In the genomic region with DNA sequence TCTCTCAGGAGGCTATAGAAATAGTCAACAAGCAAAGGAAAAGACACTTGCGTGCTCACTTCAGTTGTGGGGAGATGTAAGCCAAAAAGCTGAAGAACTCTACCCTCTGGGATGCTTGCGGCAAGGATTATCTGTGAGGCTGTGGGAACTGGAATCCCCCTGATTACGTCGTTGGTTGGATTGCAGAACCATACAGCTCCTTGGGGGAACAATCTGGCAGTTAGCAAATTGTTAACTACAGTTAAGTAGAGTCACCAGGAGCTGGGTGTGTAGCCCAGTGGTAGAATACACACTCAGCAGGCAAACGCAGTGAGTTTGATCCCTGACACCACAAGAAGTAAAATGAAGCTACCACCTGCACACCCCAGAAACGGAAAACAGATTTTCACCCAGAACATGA, we compare ENCODE assay signal across 29 mouse cellular contexts. TPM values are rescaled to one million over a fixed set of nuclear protein-coding genes. Genes with fewer than 3 reads are reported as not detected.
DNase-seq lines count a peak whose midpoint lies in the region; ATAC-seq and TF ChIP-seq lines count a peak whose summit lies in the region.
"Had no signal": no experiment of that assay in that cellular context is flagged by ENCODE, and none has a peak within 500 bp of the region (broad histone marks: within the 10 kb centered on the region; RNA-seq: fewer than 3 reads in every experiment).

No protein-coding gene starts in this region.

- DNase-seq in gastrocnemius, postnatal 25 days = peak; percentile 14
- DNase-seq in gastrocnemius, adult 2 months = no peak
- DNase-seq in heart, adult 8-10 months (ENCODE audit: low spot score) = peak; percentile 49
- DNase-seq in heart, postnatal 14 days = no peak
- peak; percentile 67 for DNase-seq in MEL (ENCODE audit: low read depth, low spot score)
- peak; percentile 61 for DNase-seq in NIH3T3 (ENCODE audit: low read depth)
- DNase-seq in adrenal gland, postnatal 14 days = no peak
- no peak for DNase-seq in midbrain, embryonic 14.5 days
- DNase-seq: adrenal gland, adult 2 months; adrenal gland, postnatal 25 days; cerebellum, adult 11-12 months; cerebellum, adult 8-10 months; cerebellum, postnatal 10 days; cerebellum, postnatal 36 days; embryo, embryonic 11 days; gastrocnemius, postnatal 14 days; kidney, adult 2 months had no signal

- peaks cover 0 to 25% of the 10 kb centered on the region in 2 experiments; a peak in 2 of 4 replicates for H3K36me3 ChIP-seq in MEL (ENCODE audit: control insufficient read depth in 1 of 2, insufficient read depth in 2 of 2, low read length in 2 of 2)
- no peaks in the 10 kb centered on the region for H3K36me3 ChIP-seq in midbrain, embryonic 14.5 days (ENCODE audit: control insufficient read depth, insufficient read depth, low read length)
- H3K36me3 ChIP-seq: embryonic facial prominence, embryonic 15.5 days; forebrain, embryonic 12.5 days; forebrain, embryonic 15.5 days; hindbrain, embryonic 12.5 days; hindbrain, embryonic 15.5 days had no signal

- intact Hi-C loops in gastrocnemius, adult 2 months (cut with DNase I) = no loop called here
- intact Hi-C loops in heart, postnatal 14 days (cut with DNase I) = no loop called here

- 71% methylated on average over 6 of the region's 6 CpGs for WGBS in midbrain, embryonic 14.5 days

- H3K79me2 ChIP-seq in MEL (ENCODE audit: control insufficient read depth, insufficient read depth, low read length, poor library complexity) = no peaks in the 10 kb centered on the region

- no peak overlapping the region for H3K27ac ChIP-seq in gastrocnemius, adult 2 months
- H3K27ac ChIP-seq in MEL (ENCODE audit: control insufficient read depth, low read depth, low read length) = peak overlapping the region; percentile 98
- no peak overlapping the region for H3K27ac ChIP-seq in midbrain, embryonic 14.5 days (replicated peaks; ENCODE audit: low read depth, low read length)
- H3K27ac ChIP-seq: embryonic facial prominence, embryonic 15.5 days; forebrain, embryonic 12.5 days; forebrain, embryonic 15.5 days; hindbrain, embryonic 12.5 days; hindbrain, embryonic 15.5 days had no signal

- peak overlapping the region; percentile 62 for H3K9ac ChIP-seq in MEL (ENCODE audit: control insufficient read depth, low read depth, low read length, poor library complexity, severe bottlenecking)
- H3K9ac ChIP-seq in midbrain, embryonic 14.5 days (replicated peaks; ENCODE audit: low read length) = no peak overlapping the region
- H3K9ac ChIP-seq: embryonic facial prominence, embryonic 15.5 days; forebrain, embryonic 12.5 days; forebrain, embryonic 15.5 days; hindbrain, embryonic 12.5 days; hindbrain, embryonic 15.5 days had no signal

- no peak for TF ChIP-seq POLR2A in MEL (IDR thresholded peaks at IDR 0.05; ENCODE audit: control insufficient read depth in 1 of 2, insufficient read depth in 1 of 2, low read depth in 1 of 2, low read length in 2 of 2, poor library complexity in 1 of 2)

- H3K4me3 ChIP-seq in gastrocnemius, adult 2 months = no peak overlapping the region
- peak overlapping the region; percentile 35 to 40; a peak in 3 of 4 replicates for H3K4me3 ChIP-seq in MEL (ENCODE audit: control insufficient read depth in 1 of 2, insufficient read depth in 1 of 2, low read depth in 2 of 2, low read length in 2 of 2)
- H3K4me3 ChIP-seq in midbrain, embryonic 14.5 days (replicated peaks; ENCODE audit: low read depth, low read length) = no peak overlapping the region
- H3K4me3 ChIP-seq: embryonic facial prominence, embryonic 15.5 days; erythroblast, embryonic 14.5 days; forebrain, embryonic 12.5 days; forebrain, embryonic 15.5 days; hindbrain, embryonic 12.5 days; hindbrain, embryonic 15.5 days had no signal

- H3K4me1 ChIP-seq in MEL (ENCODE audit: control insufficient read depth in 1 of 2, insufficient read depth in 2 of 2, low read length in 2 of 2) = peaks cover 3 to 48% of the 10 kb centered on the region in 2 experiments
- peaks cover 3% of the 10 kb centered on the region; the same call in 1 of the 2 replicates for H3K4me1 ChIP-seq in midbrain, embryonic 14.5 days (ENCODE audit: control insufficient read depth, insufficient read depth, low read length)

- TF ChIP-seq EP300 in MEL (IDR thresholded peaks at IDR 0.05; ENCODE audit: low read depth in 1 of 2, low read length in 2 of 2) = peak in 1 of 2 experiments; percentile 58; a peak in 2 of 4 replicates

- no peak for ATAC-seq in midbrain, embryonic 14.5 days (ENCODE audit: low FRiP score, low TSS enrichment)
- ATAC-seq: CD4-positive, CD25-positive, alpha-beta regulatory T cell, adult 4 months; forebrain, embryonic 15.5 days; intestine, postnatal 0 days had no signal

- no peak for TF ChIP-seq RAD21 in MEL (IDR thresholded peaks at IDR 0.05; ENCODE audit: low read depth, low read length)

- no peaks in the 10 kb centered on the region for H3K9me3 ChIP-seq in MEL (replicated peaks; ENCODE audit: insufficient read depth, low read length)
- H3K9me3 ChIP-seq in midbrain, embryonic 14.5 days (ENCODE audit: control insufficient read depth, low read length) = no peaks in the 10 kb centered on the region
- H3K9me3 ChIP-seq: embryonic facial prominence, embryonic 15.5 days; forebrain, embryonic 12.5 days; forebrain, embryonic 15.5 days; hindbrain, embryonic 12.5 days; hindbrain, embryonic 15.5 days had no signal

- TF ChIP-seq CTCF in gastrocnemius, adult 2 months (IDR thresholded peaks at IDR 0.05) = no peak
- no peak for TF ChIP-seq CTCF in MEL (IDR thresholded peaks at IDR 0.05 in 2 of 3, conservative IDR thresholded peaks at IDR 0.05 in 1 of 3; ENCODE audit: control insufficient read depth in 1 of 3, insufficient read depth in 1 of 3, low read depth in 2 of 3, low read length in 3 of 3, poor library complexity in 1 of 3, severe bottlenecking in 1 of 3)

- H3K4me2 ChIP-seq in midbrain, embryonic 14.5 days (ENCODE audit: low read length) = no peak overlapping the region
- H3K4me2 ChIP-seq: embryonic facial prominence, embryonic 15.5 days; forebrain, embryonic 12.5 days; forebrain, embryonic 15.5 days; hindbrain, embryonic 12.5 days; hindbrain, embryonic 15.5 days had no signal

- no peaks in the 10 kb centered on the region for H3K27me3 ChIP-seq in MEL (ENCODE audit: control insufficient read depth in 1 of 2, insufficient read depth in 2 of 2, low read length in 2 of 2)
- H3K27me3 ChIP-seq in midbrain, embryonic 14.5 days (ENCODE audit: control insufficient read depth, insufficient read depth, low read length) = no peaks in the 10 kb centered on the region
- H3K27me3 ChIP-seq: embryonic facial prominence, embryonic 15.5 days; forebrain, embryonic 12.5 days; forebrain, embryonic 15.5 days; hindbrain, embryonic 12.5 days; hindbrain, embryonic 15.5 days had no signal

TF ChIP-seq in MEL, 35 proteins besides CTCF, POLR2A, EP300 and RAD21:
- TF ChIP-seq SIN3A (IDR thresholded peaks at IDR 0.05; ENCODE audit: low read length) (no peak), GATA1 (IDR thresholded peaks at IDR 0.05; ENCODE audit: low read depth, low read length) (peak; percentile 58), MEF2A (IDR thresholded peaks at IDR 0.05; ENCODE audit: extremely low read depth, insufficient replicate concordance, low read depth, low read length, poor library complexity, severe bottlenecking) (no peak), TBP (IDR thresholded peaks at IDR 0.05; ENCODE audit: low read depth, low read length) (peak; percentile 70), ZMIZ1 (IDR thresholded peaks at IDR 0.05; ENCODE audit: low read depth, low read length) (no peak), ETS1 (IDR thresholded peaks at IDR 0.05; ENCODE audit: low read depth, low read length) (peak; percentile 76), UBTF (IDR thresholded peaks at IDR 0.05; ENCODE audit: borderline replicate concordance, insufficient read depth, low read depth, low read length) (no peak), ZC3H11A (IDR thresholded peaks at IDR 0.05; ENCODE audit: low read depth, low read length) (no peak), POLR2AphosphoS2 (IDR thresholded peaks at IDR 0.05; ENCODE audit: low read length) (no peak), MAZ (IDR thresholded peaks at IDR 0.05; ENCODE audit: low read depth, low read length) (no peak), USF2 (IDR thresholded peaks at IDR 0.05; ENCODE audit: borderline replicate concordance in 1 of 2, insufficient read depth in 1 of 2, low read depth in 1 of 2, low read length in 2 of 2) (no peak), MYB (IDR thresholded peaks at IDR 0.05; ENCODE audit: low read depth, low read length) (no peak), E2F4 (IDR thresholded peaks at IDR 0.05; ENCODE audit: borderline replicate concordance, low read depth, low read length) (no peak), POLR2AphosphoS5 (IDR thresholded peaks at IDR 0.05; ENCODE audit: borderline replicate concordance, low read depth, low read length) (no peak)

RNA-seq across cellular contexts. Expression of a gene that starts 37.9 kb away (rescaled TPM):
- not detected for total RNA-seq in gastrocnemius, postnatal 25 days (2021)
- total RNA-seq in gastrocnemius, adult 2 months (2021) = not detected
- not detected for total RNA-seq in heart, adult 8-10 months (2022)
- total RNA-seq in heart, postnatal 14 days (2021) = not detected
- 0.65 and 1.0 TPM in 2 replicates for total RNA-seq in MEL (2012; rRNA removed)
- polyA plus RNA-seq in MEL (2012; ENCODE audit: insufficient read depth in 1 of 2, insufficient read length in 2 of 2, low read depth in 1 of 2, low replicate concordance in 2 of 2, missing spikeins in 1 of 2) = 1 to 10 TPM in 1 of 2 experiments, not detected in 1; 1.4 TPM
- total RNA-seq in adrenal gland, postnatal 14 days (2021) = 0.15 and 0.23 TPM in 2 replicates
- polyA plus RNA-seq in midbrain, embryonic 14.5 days (2014; fragmentation: Nextera tagmentation; extraction: Ambion mirVana) = not detected in 2 replicates
- total RNA-seq: adrenal gland, adult 2 months; gastrocnemius, postnatal 14 days had no signal
- polyA plus RNA-seq: adrenal gland, adult 2 months; brain, embryonic 14.5 days; C2C12; cortical plate, adult 2 months; erythroblast, embryonic 14.5 days; forebrain, embryonic 15.5 days; heart, postnatal 0 days had no signal

Comparison
In these comparisons a context has a peak if more than half of its experiments do, and no peak if none do; other contexts are left out.
1. DNase-seq: peak in gastrocnemius, postnatal 25 days (single experiment), heart, adult 8-10 months (single experiment), MEL (single experiment) and NIH3T3 (single experiment); none in gastrocnemius, adult 2 months (single experiment), heart, postnatal 14 days (0 of 2), adrenal gland, postnatal 14 days (single experiment) and midbrain, embryonic 14.5 days (single experiment).
2. H3K4me3 ChIP-seq: peak in MEL (2 of 2); none in gastrocnemius, adult 2 months (single experiment) and midbrain, embryonic 14.5 days (single experiment).